Mouse (Mus musculus) macrophage (primary cell): Measurements from ENCODE around the gene Elp6. TPM values are rescaled to one million over a fixed set of nuclear protein-coding genes. Genes with fewer than 3 reads are reported as not detected.
"Not testable (repeated sequence)": the region's sequence is repeated elsewhere in the genome, so short reads cannot be mapped to it uniquely, and the experiment has no call there.

ENCODE experiments used
- H3K27ac ChIP-seq: fragments of 350-480 bp; formaldehyde crosslinking; 2 replicates; pipeline ENCODE4 v1.9.0; 2021
- H3K36me3 ChIP-seq: fragments of 350-480 bp; formaldehyde crosslinking; 2 replicates; pipeline ENCODE4 v1.9.0; 2021; ENCODE audit errors: inconsistent target
- H3K4me3 ChIP-seq: fragments of 350-480 bp; formaldehyde crosslinking; 2 replicates; pipeline ENCODE4 v1.9.0; 2021; ENCODE audit errors: inconsistent target
- H3K79me2 ChIP-seq: fragments of 350-480 bp; formaldehyde crosslinking; 2 replicates; pipeline ENCODE4 v1.9.0; 2021; ENCODE audit errors: inconsistent target
- WGBS: methylation state at CpG from one replicate; pipeline ENCODE4 v1.1.7; 2026; ENCODE audit warnings: inconsistent platforms; ENCODE audit not compliant: missing documents; 5-methylcytosine and 5-hydroxymethylcytosine counted together
- polyA plus RNA-seq: library from polyadenylated mRNA; stranded (reverse); fragments of 250-400 nt; gene quantifications from 3 replicates; pipeline ENCODE4 v1.2.4, GENCODE M21; 2018; ENCODE audit warnings: inconsistent platforms

Gene Elp6
- polyA plus RNA-seq, 1 experiment from 2014 or later, result 1.6 TPM

DNA sequence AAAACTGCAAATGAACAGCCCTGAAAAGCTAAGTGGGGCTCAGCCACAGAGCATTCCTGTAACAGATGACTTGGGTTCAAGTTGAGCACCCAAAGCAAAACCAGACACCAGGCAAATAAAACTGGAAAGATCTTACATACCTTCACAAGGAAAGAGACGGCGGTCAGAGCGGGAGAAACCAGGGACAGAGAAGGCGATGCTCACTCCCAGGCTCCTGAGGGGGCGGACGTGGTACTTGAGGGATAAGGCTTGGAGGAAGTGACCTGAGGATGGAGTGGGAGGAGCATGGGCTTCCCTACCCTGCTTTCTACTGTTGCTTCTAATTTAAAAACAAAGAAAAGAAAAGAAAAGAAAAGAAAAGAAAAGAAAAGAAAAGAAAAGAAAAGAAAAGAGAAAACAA lies 25.4 kb downstream of the Elp6 start:
- peaks cover 17% of the 10 kb centered on the region; the same call in 1 of the 2 replicates for H3K79me2 ChIP-seq
- H3K4me3 ChIP-seq, result no peak overlapping the region
- 21% methylated on average over 6 of the region's 6 CpGs for WGBS
- H3K27ac ChIP-seq, result no peak overlapping the region
- H3K36me3 ChIP-seq, result no peaks in the 10 kb centered on the region

DNA sequence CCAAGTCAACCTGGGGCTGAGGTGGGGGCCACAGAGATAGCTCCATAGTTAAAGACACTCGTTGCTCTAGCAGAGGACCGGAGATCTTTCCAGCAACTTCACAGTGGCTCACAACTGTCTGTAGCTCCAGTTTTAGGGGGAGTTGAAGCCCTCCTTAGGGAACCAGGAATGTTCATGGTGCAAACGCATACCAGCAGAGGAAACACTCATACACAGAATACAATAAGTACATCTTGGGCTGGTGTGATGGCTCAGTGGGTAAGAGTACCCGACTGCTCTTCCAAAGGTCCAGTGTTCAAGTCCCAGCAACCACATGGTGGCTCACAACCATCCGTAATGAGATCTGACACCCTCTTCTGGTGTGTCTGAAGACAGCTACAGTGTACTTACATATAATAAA lies 25.9 kb downstream of the Elp6 start:
- H3K27ac ChIP-seq, H3K36me3 ChIP-seq, H3K4me3 ChIP-seq: not testable (repeated sequence)
- 91% methylated on average over 3 of the region's 5 CpGs for WGBS
- peaks cover 22% of the 10 kb centered on the region; the same call in 1 of the 2 replicates for H3K79me2 ChIP-seq

DNA sequence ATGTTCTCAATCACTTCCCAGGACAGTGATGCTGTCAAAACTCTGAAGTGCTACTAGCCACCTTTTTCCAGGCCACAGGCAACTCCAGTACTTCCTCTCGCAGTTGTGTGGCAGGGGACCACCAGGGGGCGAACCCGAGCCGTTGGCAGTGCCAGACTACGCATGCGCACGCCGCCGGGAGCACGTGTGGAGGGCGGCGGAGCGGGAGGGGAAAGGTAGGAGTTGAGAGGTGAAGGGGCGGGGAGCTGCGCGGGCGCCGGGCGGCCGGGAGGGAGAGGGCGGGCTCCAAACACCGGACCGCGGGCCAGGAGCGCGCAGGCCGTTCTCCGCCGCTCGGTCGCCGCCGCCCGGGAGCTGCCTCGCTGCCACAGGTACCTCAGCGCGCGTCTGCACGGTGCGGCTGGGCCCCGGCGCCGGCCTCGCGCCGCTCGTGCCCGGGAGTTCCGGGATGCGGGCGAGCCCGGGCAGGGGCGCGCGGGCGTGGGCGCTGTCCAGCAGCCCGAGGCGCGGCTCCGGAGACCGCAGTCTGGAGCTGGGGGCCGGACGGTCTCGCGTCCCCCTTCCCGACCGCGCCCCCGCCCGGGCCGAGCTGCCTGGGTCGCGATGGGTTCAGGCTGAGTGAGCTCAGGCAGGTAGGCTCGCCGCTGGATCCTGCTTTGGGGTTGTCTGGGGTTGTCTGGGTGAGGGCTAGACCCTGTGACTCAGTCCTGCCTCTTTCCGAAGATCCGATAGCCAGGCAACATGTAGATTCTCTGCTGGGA lies 28.3 kb downstream of the Elp6 start, which contains the start of gene Scap:
TSS of gene Scap (plus strand) at position 154 of the 761 bp plus-strand sequence.
- no peaks in the 10 kb centered on the region for H3K36me3 ChIP-seq
- no peak within 1 kb of the TSS for H3K27ac ChIP-seq
- under 1% methylated on average over 76 of the region's 78 CpGs for WGBS
- peak within 1 kb of the TSS; percentile 51 for H3K4me3 ChIP-seq
- H3K79me2 ChIP-seq, result peaks cover 46% of the 10 kb centered on the region; the same call in 1 of the 2 replicates

DNA sequence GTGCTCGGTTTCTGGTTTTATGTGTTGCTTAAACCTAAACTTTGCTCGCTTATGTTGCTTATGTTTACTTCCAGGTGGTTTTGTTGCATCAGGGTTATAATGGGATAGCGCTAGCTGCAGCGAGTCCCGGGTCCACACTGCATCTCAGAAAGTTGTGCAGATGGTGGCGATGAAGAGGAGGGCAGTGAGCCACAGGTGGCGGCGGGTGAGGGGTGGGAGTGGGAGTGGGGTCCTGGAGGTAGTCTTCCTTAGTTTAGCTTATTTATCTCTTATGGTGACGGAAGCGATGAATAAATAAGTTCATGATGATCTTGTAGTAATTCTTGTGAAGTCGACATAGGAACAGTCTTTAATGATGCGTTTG lies 28.9 kb downstream of the Elp6 start:
- Histone ChIP-seq H3K79me2 (peaks cover 52% of the 10 kb centered on the region; the same call in 1 of the 2 replicates), H3K27ac (no peak overlapping the region), H3K4me3 (peak overlapping the region; percentile 51), H3K36me3 (no peaks in the 10 kb centered on the region)
- 11% methylated on average over 12 of the region's 12 CpGs for WGBS

DNA sequence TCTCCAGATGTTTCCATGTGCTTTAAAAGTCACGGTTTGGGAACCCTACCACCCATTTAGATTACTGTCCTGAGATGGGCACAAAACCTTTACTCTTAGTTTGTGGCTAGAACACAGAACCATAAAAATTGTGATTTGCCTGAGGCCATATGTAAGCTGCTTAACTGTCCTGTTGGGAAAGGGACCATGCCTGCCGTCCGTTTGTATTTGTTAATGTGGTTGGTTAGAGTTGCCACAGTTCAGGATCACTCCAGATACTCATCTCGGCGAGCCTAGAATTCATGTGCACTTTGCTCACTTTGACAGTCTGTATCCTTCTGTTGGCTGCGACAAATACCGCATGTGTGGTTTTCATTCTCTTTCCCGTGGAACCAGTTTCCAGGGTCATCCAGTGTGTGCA lies 29.9 kb downstream of the Elp6 start:
- Histone ChIP-seq H3K79me2 (peaks cover 52% of the 10 kb centered on the region; the same call in 1 of the 2 replicates), H3K4me3 (no peak overlapping the region), H3K27ac (no peak overlapping the region), H3K36me3 (no peaks in the 10 kb centered on the region)
- 73% methylated on average over 8 of the region's 8 CpGs for WGBS

DNA sequence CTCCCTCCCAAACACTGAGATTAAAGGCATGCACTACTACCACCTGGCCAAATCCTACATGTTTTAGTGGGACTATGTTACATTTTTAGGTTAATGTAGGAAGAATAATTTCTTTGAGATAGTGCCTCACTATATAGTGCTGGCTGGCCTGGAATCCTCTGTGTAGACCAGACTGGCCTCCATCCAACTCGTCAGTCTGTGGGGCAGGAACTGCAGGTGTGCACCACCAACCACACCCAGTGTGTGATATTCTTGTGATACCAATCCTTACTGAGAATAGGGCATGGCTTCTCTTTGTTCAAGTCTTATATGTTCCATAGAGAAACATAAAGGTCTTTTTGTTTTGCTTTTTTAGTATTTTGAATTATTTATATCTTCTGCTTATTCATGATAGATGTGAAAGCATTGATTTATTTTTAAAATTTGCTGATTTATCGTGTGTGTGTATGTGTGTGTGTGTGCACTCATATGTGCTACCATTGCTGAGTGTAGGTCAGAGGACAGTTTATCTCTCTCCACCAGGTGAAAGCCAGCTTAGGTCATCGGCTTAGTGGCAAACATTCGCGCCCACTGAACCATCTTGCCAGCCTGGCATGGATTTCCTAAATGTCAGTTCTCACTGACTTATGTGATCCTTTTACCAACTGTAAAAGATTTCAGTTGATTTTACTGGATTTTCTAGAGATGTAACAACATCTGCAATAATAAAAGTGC lies 35.2 kb downstream of the Elp6 start:
- 92% methylated on average over 5 of the region's 5 CpGs for WGBS
- peaks cover 49% of the 10 kb centered on the region; the same call in 1 of the 2 replicates for H3K79me2 ChIP-seq
- no peak overlapping the region for H3K27ac ChIP-seq

DNA sequence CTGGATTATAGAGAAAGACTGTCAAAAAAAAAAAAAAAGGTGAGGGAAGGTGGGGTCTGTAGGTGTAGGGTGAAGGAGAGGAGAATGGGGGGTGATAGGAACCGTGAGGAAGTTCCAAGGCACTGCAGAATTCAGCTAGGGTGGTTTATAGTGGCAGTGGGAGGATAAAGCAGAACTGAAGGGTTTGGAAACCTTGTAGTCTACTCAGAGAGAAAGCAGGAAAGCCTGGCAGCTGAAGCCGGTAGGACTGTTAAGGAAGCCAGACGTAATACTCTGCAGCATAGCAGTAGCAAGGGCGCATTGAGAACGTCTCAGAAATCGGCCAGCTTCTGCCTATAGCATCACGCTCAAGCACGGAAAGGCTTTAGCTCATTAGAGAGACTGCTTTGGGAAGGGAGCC lies 37.0 kb downstream of the Elp6 start:
- H3K27ac ChIP-seq, result no peak overlapping the region
- WGBS, result 63% methylated on average over 8 of the region's 8 CpGs
- no peaks in the 10 kb centered on the region for H3K36me3 ChIP-seq
- H3K4me3 ChIP-seq, result no peak overlapping the region
- peaks cover 31% of the 10 kb centered on the region; the same call in 1 of the 2 replicates for H3K79me2 ChIP-seq

More for the DNA sequence above, 35.2 kb downstream of the Elp6 start:
- no peaks in the 10 kb centered on the region for H3K36me3 ChIP-seq
- H3K4me3 ChIP-seq, result no peak overlapping the region

DNA sequence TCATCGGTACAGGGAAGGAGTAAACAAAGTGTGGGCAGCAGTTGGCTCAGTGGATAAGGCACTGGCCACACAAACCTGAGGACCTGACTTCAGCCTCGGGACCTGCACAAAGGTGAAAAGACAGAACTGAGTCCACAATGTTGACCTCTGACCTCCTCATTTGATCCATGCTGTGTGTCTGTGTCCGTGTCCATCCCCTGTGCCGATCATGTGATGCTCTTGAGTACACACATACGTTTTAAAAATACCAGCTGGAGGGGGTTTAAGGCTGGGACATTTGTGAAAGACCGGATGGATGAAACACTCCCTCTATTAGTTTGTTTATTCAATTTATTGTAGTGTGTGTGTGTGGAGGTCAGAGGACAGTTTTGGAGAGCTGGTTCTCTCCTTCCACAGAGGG lies 38.8 kb downstream of the Elp6 start:
- Histone ChIP-seq H3K27ac (no peak overlapping the region), H3K79me2 (peaks cover 13% of the 10 kb centered on the region; the same call in 1 of the 2 replicates), H3K4me3 (no peak overlapping the region), H3K36me3 (no peaks in the 10 kb centered on the region)
- 92% methylated on average over 4 of the region's 6 CpGs for WGBS

DNA sequence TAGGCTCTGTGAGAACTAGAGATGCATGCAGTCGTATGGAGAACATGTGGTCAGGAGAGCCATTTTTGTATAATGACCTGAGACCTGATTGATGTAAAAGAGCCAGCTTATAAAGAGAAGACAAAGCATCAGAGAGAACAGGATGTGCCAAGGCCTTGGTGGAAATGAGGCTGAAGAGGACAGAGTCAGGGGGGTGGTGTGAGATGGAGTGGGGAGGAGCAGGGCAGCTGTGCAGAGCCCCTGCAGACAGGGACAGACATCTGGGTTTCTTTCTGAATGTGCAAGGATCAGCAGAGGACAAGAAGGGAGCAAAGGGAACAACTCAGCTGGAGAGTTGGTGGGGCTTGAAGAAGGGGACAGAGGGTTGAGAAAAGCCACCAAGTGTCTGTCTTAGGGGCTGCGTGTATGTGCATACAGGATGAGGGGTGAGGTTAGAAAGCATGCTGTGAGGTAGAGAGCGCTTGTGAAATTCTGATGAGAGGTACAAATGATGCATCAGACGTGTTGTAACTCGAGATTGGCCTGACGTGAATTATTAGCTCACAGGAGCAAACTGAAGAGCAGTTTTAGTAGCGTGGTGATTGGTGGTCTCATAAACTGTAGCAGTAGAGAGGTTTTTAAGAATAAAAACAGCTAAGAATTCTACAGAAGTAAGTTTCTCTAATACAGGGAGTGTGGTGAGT lies 40.2 kb downstream of the Elp6 start:
- peaks cover 12% of the 10 kb centered on the region; the same call in 1 of the 2 replicates for H3K79me2 ChIP-seq
- 86% methylated on average over 7 of the region's 7 CpGs for WGBS
- H3K36me3 ChIP-seq, result no peaks in the 10 kb centered on the region
- H3K4me3 ChIP-seq, result no peak overlapping the region
- no peak overlapping the region for H3K27ac ChIP-seq

DNA sequence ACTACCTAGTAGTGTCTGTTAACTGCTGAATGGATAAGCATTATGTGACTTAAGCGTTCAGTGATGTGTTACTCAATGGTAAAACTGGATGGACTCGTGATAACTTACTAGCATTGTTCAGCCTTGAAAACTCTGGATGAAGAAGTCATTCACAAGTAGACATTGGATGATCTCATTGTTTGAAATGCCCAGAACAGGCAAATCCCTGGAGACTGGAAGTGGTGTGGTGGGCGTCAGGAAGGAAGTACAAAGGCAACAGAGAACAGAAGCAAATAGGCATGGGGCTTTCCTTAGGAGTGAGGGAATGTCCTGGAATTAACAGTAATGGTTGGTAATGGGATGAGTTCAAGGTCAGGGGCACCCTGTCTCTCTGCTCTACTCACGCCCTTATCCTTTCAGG lies 43.9 kb downstream of the Elp6 start:
- WGBS, result 84% methylated on average over 3 of the region's 4 CpGs
- Histone ChIP-seq H3K4me3 (no peak overlapping the region), H3K36me3 (no peaks in the 10 kb centered on the region), H3K79me2 (peaks cover 4% of the 10 kb centered on the region; the same call in 1 of the 2 replicates), H3K27ac (no peak overlapping the region)

DNA sequence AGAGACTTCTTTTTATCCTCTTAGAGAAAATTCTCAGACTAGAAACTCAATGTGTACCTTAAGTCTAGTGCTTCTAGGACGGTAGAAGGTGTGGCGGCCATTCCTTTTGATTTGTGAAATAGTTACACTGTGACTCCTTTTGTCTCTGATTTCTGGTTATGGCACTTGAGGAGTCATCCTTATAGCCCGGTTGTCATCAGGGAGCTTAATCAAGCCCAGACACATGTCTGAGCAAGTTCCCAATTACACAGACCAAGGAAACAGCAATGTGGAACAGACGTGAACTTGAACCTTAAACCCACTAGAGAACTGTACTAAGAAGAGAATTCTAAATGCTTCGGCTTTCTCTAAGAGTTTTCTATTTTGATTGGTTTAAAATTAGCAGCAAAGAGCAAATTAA lies 45.2 kb downstream of the Elp6 start:
- no peaks in the 10 kb centered on the region for H3K36me3 ChIP-seq
- H3K27ac ChIP-seq, result no peak overlapping the region
- no peak overlapping the region for H3K4me3 ChIP-seq
- H3K79me2 ChIP-seq, result no peaks in the 10 kb centered on the region; the same call in 1 of the 2 replicates
- 95% methylated on average over 5 of the region's 5 CpGs for WGBS

DNA sequence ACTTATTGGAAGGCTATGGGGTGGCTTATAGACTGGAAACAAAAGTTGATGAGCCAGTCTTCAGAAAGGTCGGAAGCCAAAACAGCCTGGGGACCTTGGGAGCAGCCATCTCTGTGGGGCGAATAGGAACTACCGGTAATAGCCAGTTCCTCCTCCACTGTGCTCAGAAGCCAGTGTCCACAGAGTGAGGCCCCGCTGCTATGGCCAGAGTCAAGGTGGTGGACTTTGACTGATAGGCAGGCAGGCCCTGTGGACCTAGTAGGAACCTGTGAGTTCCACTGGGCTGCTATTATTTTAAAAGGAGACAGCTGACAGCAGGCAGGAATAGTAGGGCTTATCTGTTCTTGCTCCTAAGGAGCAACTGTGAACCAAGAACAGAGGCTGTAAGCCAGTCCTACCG lies 45.6 kb downstream of the Elp6 start:
- H3K27ac ChIP-seq, result no peak overlapping the region
- H3K79me2 ChIP-seq, result no peaks in the 10 kb centered on the region; the same call in 1 of the 2 replicates
- H3K36me3 ChIP-seq, result no peaks in the 10 kb centered on the region
- H3K4me3 ChIP-seq, result no peak overlapping the region
- 85% methylated on average over 5 of the region's 5 CpGs for WGBS

DNA sequence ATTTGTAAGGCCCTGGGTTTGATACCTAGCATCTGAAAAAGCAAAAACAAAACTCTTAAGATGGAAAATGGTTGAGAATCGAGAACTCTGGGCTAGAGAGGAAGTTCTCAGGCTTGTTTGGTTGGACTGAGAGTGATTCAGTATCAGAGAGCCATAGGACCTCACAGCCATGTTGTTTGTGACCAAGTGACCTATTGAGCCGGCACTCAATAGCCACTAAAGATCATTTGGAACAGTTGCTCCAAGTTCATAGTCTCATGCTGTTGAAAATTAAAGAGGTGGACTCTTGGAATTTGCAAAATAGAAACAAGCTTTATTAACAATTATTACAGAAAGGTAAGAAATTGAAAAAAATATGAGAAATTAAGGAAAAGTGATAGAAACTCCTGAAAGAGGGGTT lies 46.4 kb downstream of the Elp6 start:
- H3K4me3 ChIP-seq, result no peak overlapping the region
- 66% methylated on average over 2 of the region's 2 CpGs for WGBS
- H3K79me2 ChIP-seq, result no peaks in the 10 kb centered on the region; the same call in 1 of the 2 replicates
- no peaks in the 10 kb centered on the region for H3K36me3 ChIP-seq
- no peak overlapping the region for H3K27ac ChIP-seq

DNA sequence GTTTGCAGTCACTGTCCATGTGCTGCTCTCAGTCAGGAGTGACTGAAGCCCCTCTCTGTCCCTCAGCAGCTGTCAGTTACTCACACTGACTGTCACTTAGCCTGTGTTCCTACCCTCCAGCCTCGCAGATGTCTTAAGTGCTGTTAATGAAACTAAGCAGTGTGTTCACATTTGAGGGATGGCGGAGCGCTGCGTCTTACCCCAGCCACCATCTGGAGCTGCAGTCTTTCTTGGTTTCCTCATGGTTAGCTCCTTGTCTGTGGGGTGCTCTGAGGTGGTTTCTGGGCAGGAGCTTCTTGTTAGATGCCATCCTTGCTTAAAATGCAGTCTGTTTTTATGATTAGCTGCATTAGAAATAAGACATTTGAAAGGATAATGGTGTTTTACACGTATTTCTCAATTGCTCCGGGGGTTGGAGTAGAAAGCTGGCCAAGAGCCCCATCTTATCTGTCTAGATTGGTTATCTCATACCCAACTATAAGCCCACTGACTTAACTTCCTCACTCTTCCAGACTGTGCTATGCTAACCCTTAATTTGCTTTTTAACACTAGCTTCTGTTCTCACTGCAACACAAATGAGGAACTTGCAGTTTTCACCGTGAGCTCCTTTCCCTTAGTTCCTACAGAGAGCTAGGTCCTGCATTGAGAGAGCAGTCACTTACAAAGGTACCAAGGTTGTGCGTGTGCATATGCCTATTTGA lies 47.1 kb downstream of the Elp6 start:
- Histone ChIP-seq H3K27ac (no peak overlapping the region), H3K79me2 (no peaks in the 10 kb centered on the region; the same call in 1 of the 2 replicates), H3K36me3 (no peaks in the 10 kb centered on the region), H3K4me3 (no peak overlapping the region)
- 28% methylated on average over 8 of the region's 8 CpGs for WGBS
